22 mouse cellular contexts compared by ENCODE assay signal in genomic region chr6:48021678-48022077, GRCm38 (mm10). TPM values are rescaled to one million over a fixed set of nuclear protein-coding genes. Genes with fewer than 3 reads are reported as not detected.
DNase-seq lines count a peak whose midpoint lies in the region; ATAC-seq and TF ChIP-seq lines count a peak whose summit lies in the region.
"Had no signal": no experiment of that assay in that cellular context is flagged by ENCODE, and none has a peak within 500 bp of the region (broad histone marks: within the 10 kb centered on the region; RNA-seq: fewer than 3 reads in every experiment).

No protein-coding gene starts in this region.

- intact Hi-C loops in left cerebral cortex, adult 2 months (cut with DNase I), result no loop called here
- intact Hi-C loops in left cerebral cortex, postnatal 10 days (cut with DNase I), result no loop called here

- H3K79me2 ChIP-seq in macrophage (ENCODE audit: inconsistent target), result no peaks in the 10 kb centered on the region

- DNase-seq in cerebellum, adult 2 months, result no peak
- DNase-seq in cerebellum, adult 9-10 months, result no peak
- no peak for DNase-seq in left cerebral cortex, adult 2 months (ENCODE audit: extremely low spot score in 1 of 2, low spot score in 2 of 2)
- DNase-seq in left cerebral cortex, postnatal 10 days (ENCODE audit: extremely low spot score in 1 of 2, low spot score in 2 of 2), result no peak
- peak; percentile 23 for DNase-seq in R1 (ENCODE audit: low read depth, low spot score)
- DNase-seq in spleen, postnatal 4 days (ENCODE audit: low spot score in 2 of 2), result no peak
- DNase-seq: adrenal gland, adult 8-10 months; adrenal gland, postnatal 36 days; cerebellum, adult 18-20 months; cerebellum, postnatal 14 days; embryo, embryonic 11 days; forebrain, postnatal 0 days; gastrocnemius, postnatal 14 days; heart, postnatal 36 days had no signal

- ATAC-seq in erythroblast, adult 5-6 weeks (replicated peaks; ENCODE audit: low FRiP score, poor library complexity, severe bottlenecking), result no peak
- ATAC-seq: forebrain, postnatal 0 days; intestine, embryonic 16.5 days; Patski had no signal

- no peak for TF ChIP-seq CTCF in cerebellum, adult 2 months (IDR thresholded peaks at IDR 0.05; ENCODE audit: borderline replicate concordance, insufficient read depth, low read depth, low read length)
- TF ChIP-seq CTCF in left cerebral cortex, adult 2 months (IDR thresholded peaks at IDR 0.05), result no peak

- no peaks in the 10 kb centered on the region for H3K27me3 ChIP-seq in cerebellum, adult 2 months (ENCODE audit: control insufficient read depth, insufficient read depth, low read length)
- H3K27me3 ChIP-seq: embryonic facial prominence, embryonic 15.5 days; forebrain, embryonic 12.5 days; hindbrain, embryonic 15.5 days; Patski had no signal

- 23% methylated on average over 1 of the region's 1 CpGs for WGBS in cerebellum, adult 2 months
- 62% methylated on average over 1 of the region's 1 CpGs for WGBS in macrophage (ENCODE audit: missing documents)

- 0 out of 2 replicates have a peak, but pooled peaks cover 19% of the 10 kb centered on the region for H3K36me3 ChIP-seq in macrophage (ENCODE audit: inconsistent target)

- no peak for TF ChIP-seq POLR2A in cerebellum, adult 2 months (IDR thresholded peaks at IDR 0.05; ENCODE audit: borderline replicate concordance, insufficient read depth, low read length)

- H3K4me1 ChIP-seq in cerebellum, adult 2 months (ENCODE audit: control insufficient read depth, insufficient read depth, low read length), result peaks cover 17% of the 10 kb centered on the region; the same call in 1 of the 2 replicates
- H3K4me1 ChIP-seq: heart, embryonic 12.5 days had no signal

- peak overlapping the region; percentile 24; the same call in 1 of the 2 replicates for H3K27ac ChIP-seq in cerebellum, adult 2 months (ENCODE audit: insufficient read depth, low read length)
- peak overlapping the region; percentile 67 for H3K27ac ChIP-seq in left cerebral cortex, adult 2 months
- H3K27ac ChIP-seq in macrophage, result peak overlapping the region; percentile 59
- H3K27ac ChIP-seq: embryonic facial prominence, embryonic 15.5 days; forebrain, embryonic 12.5 days; hindbrain, embryonic 15.5 days had no signal

- H3K4me3 ChIP-seq in cerebellum, adult 2 months (replicated peaks; ENCODE audit: insufficient read depth, low read depth, low read length), result no peak overlapping the region
- H3K4me3 ChIP-seq in left cerebral cortex, adult 2 months, result no peak overlapping the region
- no peak overlapping the region for H3K4me3 ChIP-seq in macrophage (ENCODE audit: inconsistent target)
- H3K4me3 ChIP-seq: embryonic facial prominence, embryonic 15.5 days; forebrain, embryonic 12.5 days; heart, embryonic 12.5 days; hindbrain, embryonic 15.5 days had no signal

RNA-seq across cellular contexts. Expression of gene Zfp777, which starts 27.0 kb away (rescaled TPM):
- 27.6 and 35.2 TPM in 2 replicates for polyA plus RNA-seq in cerebellum, adult 2 months (2012; rRNA removed)
- total RNA-seq in left cerebral cortex, adult 2 months (2021), result 10 to 100 TPM; 34.4 to 35.1 TPM
- 10 to 100 TPM; 36.3 to 42.1 TPM for total RNA-seq in left cerebral cortex, postnatal 10 days (2021)
- 10 to 100 TPM in 25 of 26 experiments, 1 to 10 TPM in 1; 5.2 to 61.5 (median 32.2) TPM for total RNA-seq in macrophage (2018; cell fraction: chromatin; rRNA removed)
- 10 to 100 TPM in 7 of 26 experiments, 1 to 10 TPM in 19; 3.5 to 12.3 (median 9.2) TPM for total RNA-seq in macrophage (2018; cell fraction: cytosol; rRNA removed)
- total RNA-seq in macrophage (2018; cell fraction: nucleus; rRNA removed), result 10 to 100 TPM in 21 of 26 experiments, 1 to 10 TPM in 5; 8.0 to 33.9 (median 15.1) TPM
- 6.4 to 12.6 TPM (median 11.2 TPM) in 3 replicates for polyA plus RNA-seq in macrophage (2018)
- total RNA-seq in erythroblast, adult 5-6 weeks (2015; ENCODE audit: low replicate concordance), result 1.5 and 1.7 TPM in 2 replicates
- 1.5 and 5.0 TPM in 2 replicates for total RNA-seq in erythroblast, adult 5-6 weeks (2017; ENCODE audit: low replicate concordance)

Comparison
In these comparisons a context has a peak if more than half of its experiments do, and no peak if none do; other contexts are left out.
1. RNA of gene Zfp777, which starts 27.0 kb away (total RNA-seq): 36.3 to 42.1 TPM in left cerebral cortex, postnatal 10 days and 34.4 to 35.1 TPM in left cerebral cortex, adult 2 months; 1.5 to 5.0 TPM in erythroblast, adult 5-6 weeks; every median in the first group is over 4 times any median in the second.
2. Peak in every context shown above with its lines, with median percentiles within 50 percentile points of each other: H3K27ac ChIP-seq.